Mouse (Mus musculus) midbrain, embryonic 13.5 days (tissue): Measurements from ENCODE around the gene Pnmal1. TPM values are rescaled to one million over a fixed set of nuclear protein-coding genes. Genes with fewer than 3 reads are reported as not detected.
A peak's percentile ranks its signal among the peaks of the same experiment; 100 is the strongest.

Experiments used
- ATAC-seq: fragments of 200-750 bp; cut with Nextera tagmentation; 2 replicates; pipeline ENCODE4 v1.8.0; 2017; ENCODE audit warnings: mild to moderate bottlenecking, moderate TSS enrichment, moderate library complexity
- H3K27ac ChIP-seq: fragments of 300-500 bp; sonication (generic); 2 replicates; pipeline ENCODE4 v1.5.1; 2015; ENCODE audit warnings: inconsistent platforms, mild to moderate bottlenecking, moderate library complexity
- H3K27me3 ChIP-seq: fragments of 300-500 bp; sonication (generic); 2 replicates; pipeline ENCODE4 v1.6.1; 2015; ENCODE audit warnings: mild to moderate bottlenecking, inconsistent platforms
- H3K36me3 ChIP-seq: fragments of 300-500 bp; sonication (generic); 2 replicates; pipeline ENCODE4 v1.6.1; 2015; ENCODE audit warnings: mild to moderate bottlenecking, inconsistent platforms
- H3K4me1 ChIP-seq: fragments of 300-500 bp; sonication (generic); replicated peaks from 2 replicates; pipeline ENCODE4 v1.6.1; 2015; ENCODE audit warnings: inconsistent platforms
- H3K4me2 ChIP-seq: fragments of 300-500 bp; sonication (generic); replicated peaks from 2 replicates; pipeline ENCODE4 v1.6.1; 2015; ENCODE audit warnings: moderate library complexity, mild to moderate bottlenecking, inconsistent platforms
- H3K4me3 ChIP-seq: fragments of 300-500 bp; sonication (generic); replicated peaks from 2 replicates; pipeline ENCODE4 v1.5.1; 2015; ENCODE audit warnings: mild to moderate bottlenecking, inconsistent platforms
- H3K9ac ChIP-seq: fragments of 300-500 bp; sonication (generic); replicated peaks from 2 replicates; pipeline ENCODE4 v1.6.1; 2015; ENCODE audit warnings: mild to moderate bottlenecking, inconsistent platforms
- H3K9me3 ChIP-seq: fragments of 300-500 bp; sonication (generic); 2 replicates; pipeline ENCODE4 v1.6.1; 2016; ENCODE audit warnings: mild to moderate bottlenecking, inconsistent platforms
- WGBS: fragments of 180-500 bp; shearing (Covaris S2); methylation state at CpG from one replicate; pipeline ENCODE4 v1.1.7; 2015; 5-methylcytosine and 5-hydroxymethylcytosine counted together
- polyA plus RNA-seq: library from polyadenylated mRNA; unstranded; fragments of >200 nt; fragmentation: Nextera tagmentation; extraction: Ambion mirVana; gene quantifications from 2 replicates; pipeline ENCODE4 v1.2.1, GENCODE M21; 2015

Gene Pnmal1
- polyA plus RNA-seq, 1 experiment from 2014 or later = 54.7 TPM

DNA sequence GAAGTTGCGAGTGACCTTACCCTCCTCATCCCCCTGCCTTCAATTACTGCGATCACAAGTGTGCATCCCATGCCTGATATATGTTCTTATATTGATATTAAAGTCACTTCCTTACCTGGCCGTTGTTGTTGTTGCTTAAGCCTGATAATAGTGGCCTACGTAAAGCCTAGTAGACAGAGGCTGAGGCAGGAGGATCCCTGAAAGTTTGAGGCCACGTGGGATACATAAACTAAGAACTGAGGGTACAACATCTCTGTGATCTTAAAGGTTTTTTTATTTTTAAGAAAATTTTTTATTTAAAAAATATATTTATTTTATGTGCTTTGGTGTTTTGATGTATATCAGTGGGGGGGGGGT, 33.0 kb downstream of the Pnmal1 start, which contains the start of gene Ccdc8:
TSS of gene Ccdc8 (plus strand) at position 258 of the 357 bp plus-strand sequence.
- H3K36me3 ChIP-seq = no peaks in the 10 kb centered on the region
- WGBS = 96% methylated on average over 5 of the region's 5 CpGs
- no peaks in the 10 kb centered on the region for H3K27me3 ChIP-seq
- ATAC-seq = no peak
- H3K4me3 ChIP-seq = peak within 1 kb of the TSS; percentile 40
- peak within 1 kb of the TSS; percentile 71 for H3K27ac ChIP-seq
- H3K9me3 ChIP-seq = no peaks in the 10 kb centered on the region
- peak within 1 kb of the TSS; percentile 64 for H3K9ac ChIP-seq
- peak within 1 kb of the TSS; percentile 56 for H3K4me2 ChIP-seq
- H3K4me1 ChIP-seq = peaks cover 75% of the 10 kb centered on the region

DNA sequence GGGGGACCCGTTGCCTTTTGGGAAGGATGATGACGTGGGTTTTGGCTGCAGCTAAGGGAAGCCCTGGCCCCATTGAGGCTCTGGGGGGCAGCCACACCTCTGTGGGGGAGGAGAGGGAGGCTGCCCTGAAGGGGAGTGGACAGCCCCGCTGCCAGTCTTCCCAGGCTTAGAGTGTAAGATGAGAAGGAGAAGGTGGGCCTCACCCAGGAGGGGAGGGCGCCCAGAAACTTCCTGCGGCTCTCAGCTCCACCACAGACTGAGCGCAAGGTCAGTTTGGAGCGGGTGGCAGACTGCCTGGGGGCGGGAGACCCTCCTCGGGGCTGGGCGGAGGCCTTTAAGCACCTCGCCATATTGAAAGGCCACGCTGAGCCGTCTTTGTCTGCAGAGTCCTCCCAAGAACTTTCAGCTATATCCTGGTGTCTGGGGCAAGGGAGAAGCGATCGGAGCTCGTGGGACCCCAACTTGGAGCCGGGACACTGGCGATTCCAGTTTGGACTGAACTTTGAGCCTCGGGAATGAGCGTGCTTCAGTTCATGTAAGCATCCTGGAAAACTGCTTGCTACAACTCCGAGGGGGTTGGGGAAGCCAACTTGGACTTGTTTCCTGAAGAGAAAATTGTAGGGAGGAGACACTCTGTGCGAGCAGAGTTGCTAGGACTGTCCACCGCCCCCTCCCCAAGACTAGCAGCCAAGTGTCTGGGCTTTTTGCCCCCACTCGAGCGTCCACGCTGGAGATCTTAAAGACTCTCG, 34.3 kb downstream of the Pnmal1 start:
- Histone ChIP-seq H3K27me3 (no peaks in the 10 kb centered on the region), H3K9ac (peak overlapping the region; percentile 64), H3K36me3 (no peaks in the 10 kb centered on the region), H3K27ac (peak overlapping the region; percentile 53; the same call in 1 of the 2 replicates), H3K4me3 (peak overlapping the region; percentile 40), H3K4me2 (peak overlapping the region; percentile 56), H3K9me3 (no peaks in the 10 kb centered on the region), H3K4me1 (peaks cover 67% of the 10 kb centered on the region)
- WGBS = 4% methylated on average over 27 of the region's 27 CpGs
- ATAC-seq = peak; percentile 77

DNA sequence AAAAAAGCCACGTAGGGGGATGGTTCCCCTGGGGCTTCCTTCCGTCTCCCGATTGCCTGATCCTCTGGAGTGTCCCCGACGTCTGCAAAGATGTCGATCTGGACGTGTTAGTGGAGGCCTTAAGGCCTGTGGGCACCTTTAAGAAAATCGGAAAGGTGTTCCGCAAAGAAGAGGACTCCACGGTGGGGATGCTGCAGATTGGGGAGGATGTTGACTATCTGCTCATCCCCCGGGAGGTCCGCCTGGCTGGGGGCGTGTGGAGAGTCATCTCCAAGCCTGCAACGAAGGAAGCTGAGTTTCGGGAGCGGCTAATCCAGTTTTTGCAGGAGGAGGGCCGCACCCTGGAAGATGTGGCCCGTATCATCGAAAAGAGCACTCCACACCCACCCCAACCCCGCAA, 34.9 kb downstream of the Pnmal1 start:
- Histone ChIP-seq H3K27ac (peak overlapping the region; percentile 53; the same call in 1 of the 2 replicates), H3K9ac (peak overlapping the region; percentile 64), H3K4me2 (peak overlapping the region; percentile 56), H3K4me1 (peaks cover 66% of the 10 kb centered on the region), H3K9me3 (no peaks in the 10 kb centered on the region), H3K27me3 (no peaks in the 10 kb centered on the region), H3K36me3 (no peaks in the 10 kb centered on the region), H3K4me3 (peak overlapping the region; percentile 40)
- no peak for ATAC-seq
- 7% methylated on average over 20 of the region's 20 CpGs for whole genome bisulfite sequencing

DNA sequence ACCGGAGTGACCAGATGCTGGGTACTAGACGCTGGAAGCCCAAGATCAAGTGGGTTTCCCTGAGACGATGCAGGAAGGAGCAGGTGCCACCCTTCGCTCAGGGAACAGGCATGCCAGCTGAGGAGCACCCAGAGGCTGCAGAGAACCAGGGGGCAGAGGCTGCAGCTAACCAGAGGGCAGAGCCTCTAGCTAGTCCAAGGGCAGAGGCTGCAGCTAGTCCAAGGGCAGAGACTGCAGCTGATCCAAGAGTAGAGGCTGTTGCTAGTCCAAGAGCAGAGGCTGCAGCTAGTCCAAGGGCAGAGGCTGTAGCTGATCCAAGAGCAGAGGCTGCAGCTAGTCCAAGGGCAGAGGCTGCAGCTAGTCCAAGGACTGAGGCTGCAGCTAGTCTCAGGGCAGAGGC, 35.9 kb downstream of the Pnmal1 start:
- Histone ChIP-seq H3K9me3 (no peaks in the 10 kb centered on the region), H3K4me2 (peak overlapping the region; percentile 56), H3K27me3 (no peaks in the 10 kb centered on the region), H3K4me1 (peaks cover 60% of the 10 kb centered on the region), H3K9ac (no peak overlapping the region), H3K4me3 (peak overlapping the region; percentile 40), H3K36me3 (no peaks in the 10 kb centered on the region), H3K27ac (no peak overlapping the region)
- 88% methylated on average over 4 of the region's 4 CpGs for WGBS
- no peak for ATAC-seq

DNA sequence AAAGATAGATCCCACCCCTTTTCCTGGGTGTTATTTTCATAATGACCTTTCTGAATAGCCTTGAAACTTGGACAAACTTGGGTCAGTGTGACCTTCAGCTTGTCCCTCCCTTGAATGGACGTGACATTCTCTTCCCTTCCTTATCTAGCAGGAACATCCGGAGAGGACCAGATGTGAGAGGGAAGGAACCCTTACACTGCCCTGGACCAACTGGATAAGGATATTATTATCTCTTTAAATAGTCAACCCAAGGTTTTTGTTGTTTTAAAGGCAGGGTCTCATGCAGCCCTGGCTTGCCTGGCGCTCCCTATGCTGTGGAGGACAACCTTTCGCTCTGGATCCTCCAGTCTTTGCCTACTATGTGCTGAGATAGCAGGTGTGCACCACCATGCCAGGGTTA, 39.8 kb downstream of the Pnmal1 start:
- Histone ChIP-seq H3K4me1 (peaks cover 31% of the 10 kb centered on the region), H3K4me3 (no peak overlapping the region), H3K9ac (no peak overlapping the region), H3K36me3 (peaks cover 10% of the 10 kb centered on the region), H3K27me3 (no peaks in the 10 kb centered on the region), H3K9me3 (no peaks in the 10 kb centered on the region), H3K4me2 (no peak overlapping the region), H3K27ac (no peak overlapping the region)
- WGBS = 69% methylated on average over 4 of the region's 4 CpGs
- no peak for ATAC-seq

DNA sequence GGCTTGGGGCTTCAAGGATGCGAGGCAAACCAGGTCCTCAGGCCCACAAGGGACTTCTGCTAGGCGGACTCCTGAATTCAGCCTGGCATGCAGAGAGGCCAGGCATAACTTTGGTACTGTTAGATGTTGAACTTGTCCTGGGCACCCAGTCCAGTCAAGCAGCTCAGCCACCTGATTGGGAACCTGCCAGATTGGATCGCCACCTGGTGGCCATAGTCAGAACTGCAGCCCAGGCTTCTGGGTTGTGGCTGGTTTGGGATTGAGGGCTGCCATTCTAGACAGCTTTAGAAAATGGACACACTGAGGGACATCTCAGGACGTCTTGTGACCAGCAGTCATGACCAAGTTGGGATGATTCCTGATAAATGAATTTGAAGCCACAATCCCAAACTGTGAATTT, 40.2 kb downstream of the Pnmal1 start:
- Histone ChIP-seq H3K36me3 (peaks cover 15% of the 10 kb centered on the region), H3K27me3 (no peaks in the 10 kb centered on the region), H3K4me2 (no peak overlapping the region), H3K9ac (no peak overlapping the region), H3K4me1 (peaks cover 27% of the 10 kb centered on the region), H3K4me3 (no peak overlapping the region), H3K9me3 (no peaks in the 10 kb centered on the region), H3K27ac (no peak overlapping the region)
- 34% methylated on average over 4 of the region's 4 CpGs for WGBS
- ATAC-seq = 0 out of 2 replicates have a peak, but pooled peaks have one; percentile 15

DNA sequence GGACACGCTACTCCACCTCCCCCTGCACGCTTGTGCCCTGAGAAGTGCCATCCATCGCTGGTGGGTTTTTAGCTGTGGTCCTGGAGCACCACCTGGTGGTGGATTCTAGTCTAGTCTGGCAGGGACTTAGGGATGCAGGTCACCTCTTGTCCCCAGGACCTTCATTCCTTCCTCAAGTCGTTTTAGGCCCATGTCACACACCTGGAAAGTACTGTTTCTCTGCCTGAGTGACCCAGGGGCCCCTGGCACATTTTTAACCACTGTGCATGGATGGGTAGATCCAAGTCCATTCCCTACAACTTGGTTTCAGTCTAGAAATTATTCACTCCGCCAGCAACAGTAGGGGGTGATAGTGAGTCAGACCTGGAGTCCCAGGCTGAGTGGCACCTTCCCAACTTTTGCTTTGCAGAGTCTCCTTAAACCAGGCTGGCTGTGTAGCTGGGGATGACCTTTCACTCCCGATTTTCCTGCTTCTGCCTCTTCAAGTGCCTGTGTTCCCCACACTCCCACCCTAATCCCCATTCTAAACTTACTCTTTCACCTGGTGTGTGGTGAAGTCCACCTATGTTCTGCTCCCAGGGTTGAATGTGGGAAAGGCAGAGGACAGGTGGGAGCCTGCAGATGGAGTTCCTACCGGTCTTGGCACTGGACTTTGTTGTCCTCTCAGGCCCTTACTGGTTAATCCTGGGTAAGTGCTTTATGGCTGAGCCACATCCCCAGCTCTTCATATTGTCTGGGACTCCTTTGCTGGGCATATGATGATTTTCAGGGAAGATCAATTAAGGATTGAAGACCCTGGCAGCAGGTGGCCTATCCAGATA, 43.1 kb downstream of the Pnmal1 start:
- Histone ChIP-seq H3K4me2 (no peak overlapping the region), H3K4me1 (peaks cover 7% of the 10 kb centered on the region; the same call in 1 of the 2 replicates), H3K36me3 (peaks cover 44% of the 10 kb centered on the region), H3K9ac (no peak overlapping the region), H3K27me3 (no peaks in the 10 kb centered on the region), H3K4me3 (no peak overlapping the region), H3K27ac (no peak overlapping the region), H3K9me3 (no peaks in the 10 kb centered on the region)
- WGBS = 9% methylated on average over 7 of the region's 7 CpGs
- ATAC-seq = peak; percentile 72

DNA sequence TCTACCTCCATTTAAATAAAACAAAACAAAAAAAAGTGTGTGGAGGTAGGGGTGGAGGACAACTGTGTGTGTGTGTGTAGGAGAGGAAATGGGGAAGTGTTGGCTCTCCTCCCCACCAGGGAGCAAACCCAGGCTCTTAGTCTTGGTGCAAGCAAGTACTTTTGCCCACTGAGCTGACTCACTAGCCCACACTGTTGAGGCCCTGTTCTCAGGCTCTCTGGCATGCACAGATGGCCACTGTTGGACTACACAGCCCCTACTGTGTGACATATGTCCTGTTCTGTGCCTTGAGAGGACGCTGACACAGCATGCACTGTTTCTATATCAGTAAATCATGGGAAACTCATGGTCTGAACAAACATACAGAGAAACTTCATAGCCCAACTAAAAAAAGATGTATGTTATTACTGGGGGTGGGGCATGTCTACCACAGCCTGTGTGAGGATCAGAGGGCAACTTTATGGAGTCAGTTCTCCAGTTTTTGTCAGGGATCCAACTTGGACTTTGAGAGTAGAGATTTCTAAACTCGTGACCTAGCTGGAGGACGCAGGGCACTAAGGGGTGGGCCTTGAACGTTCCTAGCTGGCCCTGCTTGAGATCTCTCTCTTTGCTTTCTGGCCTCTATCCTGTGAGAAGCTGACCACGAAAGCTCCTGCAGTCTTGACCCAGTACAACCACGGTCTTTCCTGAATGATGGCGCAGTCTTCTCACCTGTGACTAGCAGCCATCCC, 43.9 kb downstream of the Pnmal1 start:
- no peaks in the 10 kb centered on the region for H3K9me3 ChIP-seq
- no peak overlapping the region for H3K4me3 ChIP-seq
- H3K4me2 ChIP-seq = no peak overlapping the region
- ATAC-seq = no peak
- 88% methylated on average over 7 of the region's 7 CpGs for WGBS
- no peak overlapping the region for H3K9ac ChIP-seq
- H3K27ac ChIP-seq = no peak overlapping the region
- 0 out of 2 replicates have a peak, but pooled peaks cover 3% of the 10 kb centered on the region for H3K4me1 ChIP-seq
- H3K27me3 ChIP-seq = no peaks in the 10 kb centered on the region
- peaks cover 52% of the 10 kb centered on the region for H3K36me3 ChIP-seq

DNA sequence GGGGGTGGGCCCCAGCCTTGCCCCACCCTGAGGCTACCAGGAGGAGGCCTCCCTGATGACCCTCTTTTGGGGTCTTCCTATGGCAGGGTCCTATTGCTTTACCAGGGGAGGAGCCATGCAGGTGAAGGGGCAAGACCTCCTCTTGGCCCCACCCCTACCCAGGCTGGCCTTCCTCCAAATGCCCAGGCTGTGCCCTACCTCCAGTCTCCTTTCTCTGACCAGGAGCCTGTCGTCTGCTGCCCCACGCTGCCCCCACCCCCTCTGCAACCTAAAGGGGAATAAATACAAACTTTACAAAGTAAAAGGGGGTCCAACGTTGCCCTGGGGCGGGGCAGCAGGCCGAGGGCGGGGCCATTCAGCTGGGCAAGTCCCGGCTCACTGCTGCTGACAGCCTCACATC, 45.2 kb downstream of the Pnmal1 start:
- no peak overlapping the region for H3K27ac ChIP-seq
- no peak overlapping the region for H3K4me3 ChIP-seq
- ATAC-seq = no peak
- no peak overlapping the region; the same call in 1 of the 2 replicates for H3K9ac ChIP-seq
- no peaks in the 10 kb centered on the region for H3K4me1 ChIP-seq
- H3K36me3 ChIP-seq = peaks cover 65% of the 10 kb centered on the region
- no peaks in the 10 kb centered on the region for H3K27me3 ChIP-seq
- H3K9me3 ChIP-seq = no peaks in the 10 kb centered on the region
- H3K4me2 ChIP-seq = no peak overlapping the region
- 88% methylated on average over 7 of the region's 7 CpGs for WGBS

DNA sequence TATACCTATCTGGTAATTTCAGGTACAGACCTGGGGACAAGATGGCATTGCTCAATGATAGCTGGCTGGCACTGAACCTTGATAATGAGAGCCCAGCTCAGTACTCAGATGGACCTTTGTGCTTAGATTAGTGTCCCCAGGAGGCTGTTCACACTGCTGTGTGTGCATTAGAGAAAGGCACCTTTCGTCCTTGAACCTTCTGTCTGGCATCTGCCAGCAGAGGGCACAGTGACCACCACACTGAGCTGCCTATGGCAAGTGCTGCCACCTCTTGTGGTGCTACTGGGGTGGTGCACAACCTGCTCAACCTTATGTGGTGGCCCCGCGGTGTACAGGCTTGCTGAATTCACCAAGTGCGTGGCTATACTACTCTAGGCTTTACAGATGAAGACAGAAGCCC, 47.8 kb downstream of the Pnmal1 start:
- Histone ChIP-seq H3K36me3 (peaks cover 90% of the 10 kb centered on the region), H3K9me3 (no peaks in the 10 kb centered on the region), H3K4me2 (no peak overlapping the region), H3K27ac (no peak overlapping the region), H3K27me3 (no peaks in the 10 kb centered on the region), H3K4me1 (no peaks in the 10 kb centered on the region), H3K9ac (no peak overlapping the region), H3K4me3 (no peak overlapping the region)
- WGBS = 87% methylated on average over 4 of the region's 4 CpGs
- ATAC-seq = no peak

DNA sequence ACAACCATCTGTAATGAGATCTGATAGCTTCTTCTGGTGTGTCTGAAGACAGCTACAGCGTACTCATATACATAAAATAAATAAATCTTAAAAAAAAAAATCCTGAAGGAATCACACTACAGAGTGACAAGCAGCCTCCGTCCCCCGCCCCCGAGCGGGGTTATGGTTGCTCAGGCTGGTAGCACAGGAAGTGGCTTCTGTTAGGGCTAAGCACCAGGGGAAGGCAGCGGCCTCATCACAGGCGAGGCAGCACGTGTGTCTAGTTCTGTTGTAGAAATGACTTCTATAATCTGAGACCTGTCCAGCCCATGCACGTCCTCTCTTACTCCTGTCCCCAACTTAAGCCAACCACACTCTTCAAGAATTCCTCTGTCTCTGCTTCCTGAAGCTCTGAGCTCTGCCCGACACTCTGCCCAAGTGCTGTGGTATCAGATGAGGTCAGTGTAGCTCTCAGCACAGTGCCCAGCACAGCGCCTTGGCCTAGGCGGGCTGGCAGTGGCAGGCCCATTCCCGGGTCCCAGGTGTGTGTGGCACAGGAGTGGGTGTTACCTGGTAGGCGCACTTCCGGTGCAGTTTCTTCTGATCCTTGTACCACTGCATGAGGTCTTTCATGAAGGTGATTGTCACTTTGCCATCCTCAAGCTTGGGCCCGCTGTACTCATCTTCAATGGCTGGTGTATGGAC, 50.0 kb downstream of the Pnmal1 start:
- H3K27ac ChIP-seq = no peak overlapping the region
- ATAC-seq = no peak
- no peaks in the 10 kb centered on the region for H3K27me3 ChIP-seq
- no peaks in the 10 kb centered on the region for H3K9me3 ChIP-seq
- WGBS = 93% methylated on average over 16 of the region's 16 CpGs
- H3K4me2 ChIP-seq = no peak overlapping the region
- H3K4me3 ChIP-seq = no peak overlapping the region
- H3K4me1 ChIP-seq = no peaks in the 10 kb centered on the region
- no peak overlapping the region for H3K9ac ChIP-seq
- peaks cover 99% of the 10 kb centered on the region for H3K36me3 ChIP-seq
